Mouse (Mus musculus): ENCODE results near the gene Bcap31. TPM values are rescaled to one million over a fixed set of nuclear protein-coding genes. Genes with fewer than 3 reads are reported as not detected.

The Bcap31 gene
- polyA plus RNA-seq, 1 experiment from 2014 or later = 301 TPM

DNA sequence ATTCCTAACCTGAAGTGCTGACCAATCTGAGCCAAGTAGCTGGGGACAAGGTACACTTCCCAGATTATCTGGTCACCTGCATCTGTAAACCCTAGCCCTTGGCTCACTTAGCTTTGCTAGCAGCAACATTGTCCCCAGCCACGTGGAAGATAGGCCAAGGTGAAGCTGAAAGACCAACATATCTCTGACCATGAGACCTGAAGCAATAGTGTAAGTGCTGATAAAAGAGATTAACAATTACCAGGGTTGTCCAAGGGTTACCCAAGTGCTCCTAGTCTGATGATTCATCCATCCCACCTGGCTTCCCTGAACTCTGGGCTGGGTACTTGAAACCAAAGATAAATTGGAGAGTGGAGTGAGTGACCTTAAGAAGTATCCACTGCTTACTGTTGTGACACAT, 14.9 kb upstream of the Bcap31 start:
- H3K9me3 ChIP-seq (ENCODE audit: control insufficient read depth, low read length) = no peaks in the 10 kb centered on the region
- no peaks in the 10 kb centered on the region for H3K27me3 ChIP-seq (ENCODE audit: control insufficient read depth, insufficient read depth, low read depth, low read length)
- H3K27ac ChIP-seq (ENCODE audit: low read length) = no peak overlapping the region
- H3K4me3 ChIP-seq (ENCODE audit: low read length) = no peak overlapping the region
- 0 out of 2 replicates have a peak, but pooled peaks cover 2% of the 10 kb centered on the region for H3K36me3 ChIP-seq (ENCODE audit: control insufficient read depth, insufficient read depth, low read length)
- H3K4me2 ChIP-seq (ENCODE audit: low read depth, low read length) = no peak overlapping the region
- H3K4me1 ChIP-seq (replicated peaks; ENCODE audit: control insufficient read depth, insufficient read depth, low read length) = no peaks in the 10 kb centered on the region
- no peak for ATAC-seq (ENCODE audit: low read depth)
- no peak overlapping the region for H3K9ac ChIP-seq (ENCODE audit: low read length)
- WGBS = 52% methylated on average over 1 of the region's 1 CpGs

DNA sequence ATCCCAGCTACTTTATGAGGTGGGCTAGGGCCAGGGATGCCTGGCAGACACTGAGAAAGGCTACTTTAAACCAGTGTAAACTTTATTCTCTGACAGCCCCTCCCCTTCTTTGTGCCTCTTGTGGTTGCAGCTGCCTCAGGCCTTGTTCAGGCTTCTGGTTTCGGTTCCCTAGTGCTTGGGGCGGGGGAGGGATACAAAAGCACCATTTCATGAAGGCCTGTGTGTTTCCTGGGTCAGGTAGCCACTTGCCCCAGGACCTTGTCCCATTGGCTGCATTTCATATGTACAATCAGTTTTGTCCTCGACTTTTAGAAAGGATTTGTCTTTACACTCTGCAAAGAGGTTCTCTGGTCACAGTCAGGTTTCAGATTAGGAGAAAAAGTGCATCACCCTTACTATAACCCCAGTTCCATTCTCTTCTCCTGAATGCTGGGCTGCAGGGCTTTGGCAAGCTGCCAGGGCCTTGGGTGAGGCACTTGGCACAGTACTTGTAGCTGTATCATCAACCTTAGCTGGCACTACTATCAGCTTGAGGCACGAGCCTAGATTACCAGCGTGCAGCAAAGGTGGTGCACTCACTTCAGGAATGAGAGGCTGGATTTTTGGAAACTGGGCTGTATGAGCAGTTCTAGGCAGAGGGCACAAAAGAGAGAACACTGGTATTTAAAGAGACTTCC, 2.8 kb upstream of the Bcap31 start:
- Histone ChIP-seq H3K4me3 (ENCODE audit: low read length) (peak overlapping the region; percentile 67), H3K4me2 (ENCODE audit: low read depth, low read length) (peak overlapping the region; percentile 65), H3K36me3 (ENCODE audit: control insufficient read depth, insufficient read depth, low read length) (0 out of 2 replicates have a peak, but pooled peaks cover 6% of the 10 kb centered on the region), H3K27me3 (ENCODE audit: control insufficient read depth, insufficient read depth, low read depth, low read length) (no peaks in the 10 kb centered on the region), H3K4me1 (replicated peaks; ENCODE audit: control insufficient read depth, insufficient read depth, low read length) (peaks cover 17% of the 10 kb centered on the region), H3K9me3 (ENCODE audit: control insufficient read depth, low read length) (no peaks in the 10 kb centered on the region), H3K9ac (ENCODE audit: low read length) (peak overlapping the region; percentile 71), H3K27ac (ENCODE audit: low read length) (peak overlapping the region; percentile 88)
- 38% methylated on average over 5 of the region's 5 CpGs for WGBS
- no peak for ATAC-seq (ENCODE audit: low read depth)

DNA sequence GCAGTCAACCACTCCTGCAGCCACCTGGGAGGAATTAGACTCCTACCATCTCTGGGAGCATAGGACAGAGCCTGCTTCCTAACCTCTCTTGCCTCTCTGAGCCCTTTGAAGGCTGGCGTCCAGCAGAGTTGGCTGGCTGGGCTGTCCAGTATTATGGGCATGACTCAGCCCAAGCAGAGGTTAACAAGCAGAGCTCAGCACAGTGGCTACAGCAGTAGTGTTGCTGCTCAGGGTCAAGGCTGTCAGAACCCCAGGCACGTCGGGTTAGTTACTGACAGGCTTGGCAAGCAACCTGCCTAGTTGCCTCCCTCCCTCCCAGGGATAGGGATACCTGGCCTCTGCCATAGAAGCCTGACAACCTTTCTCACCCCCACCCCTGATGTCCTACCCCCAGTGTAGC, 2.3 kb upstream of the Bcap31 start:
- WGBS = 28% methylated on average over 3 of the region's 3 CpGs
- ATAC-seq (ENCODE audit: low read depth) = no peak
- Histone ChIP-seq H3K4me1 (replicated peaks; ENCODE audit: control insufficient read depth, insufficient read depth, low read length) (peaks cover 17% of the 10 kb centered on the region), H3K9ac (ENCODE audit: low read length) (peak overlapping the region; percentile 71), H3K36me3 (ENCODE audit: control insufficient read depth, insufficient read depth, low read length) (0 out of 2 replicates have a peak, but pooled peaks cover 6% of the 10 kb centered on the region), H3K9me3 (ENCODE audit: control insufficient read depth, low read length) (no peaks in the 10 kb centered on the region), H3K27ac (ENCODE audit: low read length) (peak overlapping the region; percentile 88), H3K4me2 (ENCODE audit: low read depth, low read length) (peak overlapping the region; percentile 65), H3K4me3 (ENCODE audit: low read length) (peak overlapping the region; percentile 67), H3K27me3 (ENCODE audit: control insufficient read depth, insufficient read depth, low read depth, low read length) (no peaks in the 10 kb centered on the region)

DNA sequence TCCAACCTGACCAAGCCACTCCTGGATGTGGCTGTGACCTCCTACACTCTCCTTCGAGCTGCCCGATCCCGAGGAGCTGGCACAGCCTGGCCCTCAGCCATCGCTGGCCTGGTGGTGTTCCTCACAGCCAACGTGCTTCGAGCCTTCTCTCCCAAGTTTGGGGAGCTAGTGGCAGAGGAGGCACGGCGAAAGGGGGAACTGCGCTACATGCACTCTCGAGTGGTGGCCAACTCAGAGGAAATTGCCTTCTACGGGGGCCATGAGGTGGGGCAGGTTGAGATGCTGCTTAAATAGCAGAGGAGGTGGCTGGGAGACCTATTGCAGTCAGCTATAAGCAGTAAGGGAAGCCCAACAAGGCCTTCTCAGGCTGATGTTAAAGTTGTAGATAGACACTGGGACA, 1.7 kb upstream of the Bcap31 start:
- Histone ChIP-seq H3K4me2 (ENCODE audit: low read depth, low read length) (peak overlapping the region; percentile 65), H3K36me3 (ENCODE audit: control insufficient read depth, insufficient read depth, low read length) (0 out of 2 replicates have a peak, but pooled peaks cover 6% of the 10 kb centered on the region), H3K4me3 (ENCODE audit: low read length) (peak overlapping the region; percentile 67), H3K9me3 (ENCODE audit: control insufficient read depth, low read length) (no peaks in the 10 kb centered on the region), H3K9ac (ENCODE audit: low read length) (peak overlapping the region; percentile 71), H3K27me3 (ENCODE audit: control insufficient read depth, insufficient read depth, low read depth, low read length) (no peaks in the 10 kb centered on the region), H3K27ac (ENCODE audit: low read length) (peak overlapping the region; percentile 88), H3K4me1 (replicated peaks; ENCODE audit: control insufficient read depth, insufficient read depth, low read length) (peaks cover 17% of the 10 kb centered on the region)
- 42% methylated on average over 11 of the region's 11 CpGs for WGBS
- ATAC-seq (ENCODE audit: low read depth) = no peak

DNA sequence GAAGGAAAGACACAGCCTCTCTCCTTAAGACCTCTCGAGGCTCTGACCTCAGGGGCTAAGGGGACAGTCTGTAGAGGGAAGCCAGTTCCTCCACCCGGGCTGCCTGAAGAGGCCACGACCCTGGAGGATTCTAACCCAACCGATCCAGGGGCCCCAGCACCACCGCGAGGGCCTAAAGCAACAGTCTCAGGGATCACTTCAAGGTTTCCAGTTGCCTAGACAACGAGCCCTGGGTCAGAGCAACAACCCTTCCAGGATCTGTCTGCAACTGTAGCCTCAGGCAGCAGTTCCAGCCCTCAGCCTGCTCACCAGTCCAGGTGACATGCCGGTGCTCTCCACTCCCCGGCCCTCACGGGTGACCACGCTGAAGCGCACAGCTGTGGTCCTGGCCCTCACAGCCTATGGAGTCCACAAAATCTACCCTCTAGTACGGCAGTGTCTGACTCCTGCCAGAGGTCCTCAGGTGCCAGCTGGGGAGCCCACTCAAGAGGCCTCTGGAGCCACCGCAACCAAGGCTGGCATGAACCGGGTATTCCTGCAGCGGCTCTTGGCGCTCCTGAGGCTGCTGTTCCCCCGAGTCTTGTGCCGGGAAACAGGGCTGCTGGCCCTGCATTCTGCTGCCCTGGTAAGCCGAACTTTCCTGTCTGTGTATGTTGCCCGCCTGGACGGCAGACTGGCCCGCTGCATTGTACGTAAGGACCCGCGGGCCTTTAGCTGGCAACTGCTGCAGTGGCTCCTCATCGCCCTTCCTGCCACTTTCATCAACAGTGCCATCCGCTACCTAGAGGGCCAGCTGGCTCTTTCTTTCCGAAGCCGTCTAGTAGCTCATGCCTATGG, 952 bp upstream of the Bcap31 start:
- H3K27ac ChIP-seq (ENCODE audit: low read length) = peak overlapping the region; percentile 88
- ATAC-seq (ENCODE audit: low read depth) = no peak
- H3K4me3 ChIP-seq (ENCODE audit: low read length) = peak overlapping the region; percentile 67
- H3K4me1 ChIP-seq (replicated peaks; ENCODE audit: control insufficient read depth, insufficient read depth, low read length) = peaks cover 17% of the 10 kb centered on the region
- peak overlapping the region; percentile 65 for H3K4me2 ChIP-seq (ENCODE audit: low read depth, low read length)
- no peaks in the 10 kb centered on the region for H3K27me3 ChIP-seq (ENCODE audit: control insufficient read depth, insufficient read depth, low read depth, low read length)
- no peaks in the 10 kb centered on the region for H3K9me3 ChIP-seq (ENCODE audit: control insufficient read depth, low read length)
- H3K36me3 ChIP-seq (ENCODE audit: control insufficient read depth, insufficient read depth, low read length) = 0 out of 2 replicates have a peak, but pooled peaks cover 6% of the 10 kb centered on the region
- WGBS = 32% methylated on average over 29 of the region's 30 CpGs
- H3K9ac ChIP-seq (ENCODE audit: low read length) = peak overlapping the region; percentile 71

DNA sequence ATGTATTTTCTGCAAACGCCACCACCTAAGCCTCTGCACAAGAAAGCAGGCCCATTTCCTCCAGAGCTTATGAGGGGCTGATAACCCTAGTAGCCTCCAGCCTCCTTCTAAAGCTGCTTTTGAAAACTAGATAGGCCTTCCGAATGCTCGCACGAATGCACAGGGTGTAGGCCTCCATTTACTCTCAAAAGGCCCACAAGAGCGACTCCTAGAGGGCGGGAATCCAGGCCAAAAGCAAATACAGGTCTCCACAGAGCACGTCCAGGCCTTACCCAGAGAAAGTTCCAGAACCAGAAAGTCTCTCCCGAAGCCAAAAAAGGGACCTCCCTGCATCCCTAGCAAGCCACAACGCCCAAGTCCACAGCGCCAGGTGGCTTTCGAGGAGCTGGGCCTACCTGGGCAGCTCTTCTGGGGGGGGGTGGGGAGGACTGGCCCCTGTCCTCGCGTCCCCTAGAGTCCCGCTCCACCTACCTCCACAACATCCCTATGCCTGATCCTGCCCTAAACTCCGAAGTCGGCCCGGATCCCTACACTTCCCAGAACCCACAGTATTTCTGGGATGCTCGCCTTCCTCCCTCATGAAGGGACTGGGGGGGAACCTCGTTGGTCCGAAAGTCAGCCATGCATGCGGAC, 383 bp downstream of the Bcap31 start:
- ATAC-seq (ENCODE audit: low read depth) = peak; percentile 16
- Histone ChIP-seq H3K4me3 (ENCODE audit: low read length) (peak overlapping the region; percentile 67), H3K36me3 (ENCODE audit: control insufficient read depth, insufficient read depth, low read length) (0 out of 2 replicates have a peak, but pooled peaks cover 2% of the 10 kb centered on the region), H3K27ac (ENCODE audit: low read length) (peak overlapping the region; percentile 85), H3K9me3 (ENCODE audit: control insufficient read depth, low read length) (no peaks in the 10 kb centered on the region), H3K27me3 (ENCODE audit: control insufficient read depth, insufficient read depth, low read depth, low read length) (no peaks in the 10 kb centered on the region), H3K4me1 (replicated peaks; ENCODE audit: control insufficient read depth, insufficient read depth, low read length) (peaks cover 17% of the 10 kb centered on the region), H3K4me2 (ENCODE audit: low read depth, low read length) (peak overlapping the region; percentile 74), H3K9ac (ENCODE audit: low read length) (peak overlapping the region; percentile 78)
- 15% methylated on average over 21 of the region's 21 CpGs for WGBS

DNA sequence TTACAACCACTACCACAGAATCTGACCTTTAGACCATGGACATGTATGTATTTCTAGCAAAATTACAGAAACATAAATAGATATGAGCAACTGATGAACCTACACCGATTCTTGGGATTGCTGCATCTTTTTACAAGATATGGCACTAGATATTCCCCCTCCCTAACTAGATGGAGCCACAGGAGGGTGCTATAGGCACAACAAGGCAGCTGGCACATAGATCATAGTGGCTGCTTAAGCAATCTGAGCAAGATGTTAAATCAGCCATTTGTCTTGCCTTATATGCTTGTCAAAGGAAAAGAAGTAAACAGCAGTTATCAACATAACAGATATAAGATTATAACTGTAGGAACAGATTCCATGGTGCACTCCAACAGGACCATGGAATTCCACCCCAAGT, 15.5 kb downstream of the Bcap31 start:
- Histone ChIP-seq H3K9me3 (ENCODE audit: control insufficient read depth, low read length) (no peaks in the 10 kb centered on the region), H3K36me3 (ENCODE audit: control insufficient read depth, insufficient read depth, low read length) (peaks cover 5% of the 10 kb centered on the region; the same call in 1 of the 2 replicates), H3K9ac (ENCODE audit: low read length) (no peak overlapping the region), H3K4me1 (replicated peaks; ENCODE audit: control insufficient read depth, insufficient read depth, low read length) (no peaks in the 10 kb centered on the region), H3K27me3 (ENCODE audit: control insufficient read depth, insufficient read depth, low read depth, low read length) (no peaks in the 10 kb centered on the region), H3K4me3 (ENCODE audit: low read length) (no peak overlapping the region), H3K4me2 (ENCODE audit: low read depth, low read length) (no peak overlapping the region), H3K27ac (ENCODE audit: low read length) (no peak overlapping the region)
- 81% methylated on average over 1 of the region's 1 CpGs for WGBS
- no peak for ATAC-seq (ENCODE audit: low read depth)

DNA sequence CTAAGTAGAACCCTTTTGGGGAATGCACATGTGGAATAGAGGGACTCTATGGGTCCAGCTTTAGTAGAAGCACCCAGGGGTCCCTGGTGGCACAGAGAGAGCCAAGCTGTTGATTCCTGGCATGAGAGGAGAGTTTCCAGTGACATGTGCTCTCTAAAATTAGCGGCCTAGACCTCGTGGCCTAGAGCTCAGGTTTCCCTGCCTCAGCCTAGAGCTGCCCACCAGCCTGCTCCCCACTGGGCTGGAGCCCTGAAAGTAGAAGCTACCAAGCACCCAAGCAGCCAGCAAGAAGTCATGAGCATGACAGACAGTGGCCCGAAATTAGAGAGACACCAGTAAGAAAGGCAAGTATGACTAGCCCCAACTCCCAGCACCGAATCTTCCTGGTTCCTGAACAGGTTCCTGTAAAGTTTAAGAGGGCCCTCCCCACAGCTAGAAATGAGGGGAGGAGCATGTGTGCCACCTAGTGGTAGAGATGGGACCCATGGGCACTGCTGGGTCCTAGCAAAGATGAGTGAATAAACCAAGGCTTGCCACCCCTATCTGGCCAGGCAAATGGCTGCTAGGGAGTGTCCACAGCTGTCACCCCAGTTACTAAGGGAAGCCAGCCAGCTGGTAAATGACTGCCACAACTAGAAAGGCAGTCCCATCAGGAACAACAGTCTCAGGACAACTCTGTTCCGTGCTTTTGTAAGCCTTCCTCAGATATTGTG, 24.9 kb downstream of the Bcap31 start:
- Histone ChIP-seq H3K27ac (ENCODE audit: low read length) (no peak overlapping the region), H3K36me3 (ENCODE audit: control insufficient read depth, insufficient read depth, low read length) (peaks cover 8% of the 10 kb centered on the region), H3K4me2 (ENCODE audit: low read depth, low read length) (no peak overlapping the region), H3K4me3 (ENCODE audit: low read length) (no peak overlapping the region), H3K4me1 (replicated peaks; ENCODE audit: control insufficient read depth, insufficient read depth, low read length) (no peaks in the 10 kb centered on the region), H3K9ac (ENCODE audit: low read length) (no peak overlapping the region), H3K27me3 (ENCODE audit: control insufficient read depth, insufficient read depth, low read depth, low read length) (no peaks in the 10 kb centered on the region), H3K9me3 (ENCODE audit: control insufficient read depth, low read length) (no peaks in the 10 kb centered on the region)
- 59% methylated on average over 5 of the region's 5 CpGs for WGBS
- peak; percentile 57; the same call in 1 of the 2 replicates for ATAC-seq (ENCODE audit: low read depth)

Data from lung, embryonic 16.5 days (tissue).